Mouse (Mus musculus) testis, adult 2 months (tissue): ENCODE results near the gene Gramd1b.

Experiments
- CTCF ChIP-seq: fragments of 200-500 bp; IDR thresholded peaks from 2 replicates; pipeline ENCODE4 v1.5.1; 2012; ENCODE audit warnings: low read depth, mild to moderate bottlenecking, inconsistent platforms, low read length, moderate library complexity; ENCODE audit not compliant: control insufficient read depth, insufficient read depth, insufficient replicate concordance
- POLR2A ChIP-seq: fragments of 200-500 bp; IDR thresholded peaks from 2 replicates; pipeline ENCODE4 v1.6.1; 2012; ENCODE audit warnings: low read depth, mild to moderate bottlenecking, inconsistent platforms, low read length, moderate library complexity; ENCODE audit not compliant: control insufficient read depth

DNA sequence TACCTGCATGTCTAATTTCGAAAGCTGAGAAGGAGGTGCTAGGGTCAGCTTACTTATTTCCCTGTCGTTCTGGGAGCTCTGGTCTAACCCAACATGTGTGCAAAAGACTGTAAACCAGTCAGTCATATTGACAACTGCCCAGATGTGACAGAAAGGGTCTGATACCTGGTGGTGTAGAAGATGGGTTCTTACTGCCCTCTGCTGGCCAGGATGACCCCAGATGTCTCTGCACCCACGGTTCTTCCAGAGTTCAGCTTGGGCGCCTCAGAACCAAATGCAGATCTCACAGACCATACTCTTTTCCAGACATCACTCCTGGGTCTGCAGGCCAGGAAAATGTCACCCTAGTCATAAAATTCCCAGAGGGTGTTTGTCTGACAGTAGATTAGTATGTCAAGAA lies 51.9 kb downstream of the Gramd1b start:
- peak; percentile 55; the same call in 1 of the 2 replicates for TF ChIP-seq CTCF
- TF ChIP-seq POLR2A = no peak
